Mouse (Mus musculus) cortical plate, adult 2 months (tissue): ENCODE results near the gene Sbk3.

Source experiments
- CTCF ChIP-seq: fragments of 200-500 bp; IDR thresholded peaks from 2 replicates; pipeline ENCODE4 v1.5.1; 2011; ENCODE audit warnings: mild to moderate bottlenecking, control low read depth, low read length; ENCODE audit not compliant: insufficient read depth; ENCODE audit errors: extremely low read depth
- POLR2A ChIP-seq: fragments of 200-500 bp; IDR thresholded peaks from 2 replicates; pipeline ENCODE4 v1.6.1; 2011; ENCODE audit warnings: mild to moderate bottlenecking, low read length, control low read depth; ENCODE audit not compliant: insufficient read depth; ENCODE audit errors: extremely low read depth

DNA sequence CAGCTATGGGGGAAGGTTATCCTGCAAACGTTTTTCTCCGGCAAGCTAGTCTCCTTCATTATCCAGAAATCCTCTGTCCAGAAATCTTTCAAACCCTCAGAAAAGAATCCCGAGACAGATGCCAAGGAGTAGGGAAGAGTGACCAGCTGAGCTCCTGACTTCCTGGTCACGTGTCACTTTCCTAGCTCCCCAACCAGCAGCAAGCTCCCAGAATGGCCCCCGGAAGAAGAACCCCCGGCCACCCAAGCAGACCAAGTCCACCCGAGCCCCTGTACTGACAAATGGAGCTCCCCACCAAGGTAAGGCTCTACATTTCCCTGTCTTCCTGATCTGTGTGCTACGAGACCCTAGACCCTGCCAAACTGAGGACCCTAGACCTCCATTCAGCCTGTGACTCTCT lies 43.3 kb downstream of the Sbk3 start:
- TF ChIP-seq CTCF (no peak), POLR2A (no peak)
